Mouse (Mus musculus): ENCODE measurements around the gene Enthd1. TPM values are rescaled to one million over a fixed set of nuclear protein-coding genes. Genes with fewer than 3 reads are reported as not detected.

The Enthd1 gene
- polyA plus RNA-seq, 1 experiment from 2014 or later = not detected

Other genes starting within 250 kb of the Enthd1 start
- gene Grap2, start 7.4 kb upstream of the Enthd1 start, polyA plus RNA-seq (2016; fragmentation: Nextera tagmentation; extraction: Ambion mirVana) = 0.45 and 1.3 TPM in 2 replicates
- 0.98 and 1.2 TPM in 2 replicates for gene Fam83f, start 106.7 kb upstream of the Enthd1 start, polyA plus RNA-seq (2016; fragmentation: Nextera tagmentation; extraction: Ambion mirVana)
- 31.0 and 40.1 TPM in 2 replicates for gene Tnrc6b, start 146.2 kb upstream of the Enthd1 start, polyA plus RNA-seq (2016; fragmentation: Nextera tagmentation; extraction: Ambion mirVana)

Data from limb, embryonic 10.5 days (tissue).